Mouse (Mus musculus) A20 (cell line): ENCODE measurements around the gene Ttc12.

Source experiments
- DNase-seq: peaks from one replicate; pipeline ENCODE4 v3.0.0-alpha.2; 2011; ENCODE audit warnings: low read depth, low spot score

Gene Ttc12

GRCm38 (mm10) chr9:49488912-49489895 lies 3.2 kb upstream of the Ttc12 start:
- peak; percentile 69 for DNase-seq

GRCm38 (mm10) chr9:49488258-49488657 lies 2.2 kb upstream of the Ttc12 start:
- DNase-seq, result no peak

DNA sequence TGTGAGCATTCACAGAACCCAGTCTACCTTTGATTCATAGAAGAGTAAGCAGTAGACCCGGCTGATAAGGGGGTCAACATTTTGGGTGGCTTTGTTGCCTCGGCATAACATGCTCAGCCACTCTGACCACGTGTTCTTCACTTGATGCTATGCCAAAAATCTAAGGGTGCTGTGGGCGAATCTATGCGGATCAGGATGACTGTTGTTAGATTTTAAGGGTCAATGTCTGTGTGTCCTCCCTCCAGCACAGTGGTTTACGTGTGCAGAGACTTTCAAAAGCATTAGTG lies 1.6 kb upstream of the Ttc12 start:
- no peak for DNase-seq

DNA sequence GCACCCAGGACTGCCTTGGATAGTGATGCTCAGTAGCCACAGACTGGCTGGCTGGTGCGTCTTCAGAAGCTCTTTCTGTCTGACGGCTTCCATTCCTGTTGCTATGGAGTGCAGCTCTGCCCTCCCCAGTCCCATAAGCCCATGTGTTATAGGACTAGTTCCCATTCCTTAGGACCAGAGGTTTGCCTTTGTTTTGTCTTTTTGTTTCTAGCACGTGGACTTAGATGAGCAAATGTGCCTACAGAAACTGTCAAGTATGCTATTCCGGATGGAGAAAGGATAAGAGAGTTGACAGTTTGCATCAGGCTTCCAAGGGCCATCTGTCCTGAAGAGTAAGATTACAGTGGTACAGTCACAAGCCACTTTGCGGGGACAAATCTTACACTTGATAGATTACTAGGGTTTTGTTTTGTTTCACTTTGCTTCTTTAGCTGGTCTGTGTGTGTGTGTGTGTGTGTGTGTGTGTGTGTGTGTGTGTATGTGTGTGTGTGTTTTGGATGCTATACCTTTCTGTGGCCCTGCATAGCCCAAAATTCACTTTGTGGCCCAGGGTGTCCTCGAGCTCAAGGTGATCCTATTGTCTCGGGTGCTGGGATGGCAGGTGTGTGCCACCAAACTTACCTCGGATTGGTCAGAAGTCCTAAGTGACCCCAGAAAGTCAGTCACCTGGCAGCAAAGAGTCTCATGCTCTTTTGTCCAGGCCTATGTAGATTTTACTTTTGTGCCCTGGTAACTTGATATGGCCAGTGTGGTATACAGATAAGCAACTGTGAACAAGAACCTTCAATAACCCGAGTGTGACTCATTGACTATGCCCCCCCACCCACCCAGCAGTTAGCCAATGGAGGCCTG lies 1.0 kb upstream of the Ttc12 start:
- no peak for DNase-seq

DNA sequence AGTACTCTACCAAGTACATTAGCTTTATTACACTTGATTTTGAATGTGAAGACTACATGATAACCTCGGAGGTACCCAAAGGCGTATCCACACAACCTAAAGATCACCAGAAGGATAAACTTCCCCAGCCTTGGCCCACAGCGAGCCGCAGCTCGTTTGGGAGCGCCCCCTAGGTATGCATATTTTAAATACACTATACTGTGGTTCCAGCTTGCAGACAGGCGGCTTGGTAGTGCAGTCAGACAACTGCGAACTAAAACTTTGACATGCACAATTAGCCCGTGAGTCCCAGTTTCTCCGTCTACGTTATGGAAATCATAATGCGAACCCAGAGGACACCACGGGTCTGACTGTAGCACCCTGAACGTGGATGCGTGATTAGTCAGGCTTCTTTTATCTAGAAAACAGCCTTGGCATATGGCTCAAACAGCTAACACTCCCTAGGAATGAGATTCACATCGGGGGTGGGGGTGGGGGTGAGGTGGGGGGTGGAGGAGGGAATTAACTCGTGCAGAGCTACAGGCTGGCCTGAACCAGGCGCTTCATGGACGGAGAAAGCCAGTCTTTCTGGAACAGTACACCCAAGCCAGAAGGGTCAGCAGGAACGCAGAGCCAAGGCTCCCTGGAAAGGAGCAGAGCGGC lies 654 bp downstream of the Ttc12 start:
- DNase-seq, result peak; percentile 48

DNA sequence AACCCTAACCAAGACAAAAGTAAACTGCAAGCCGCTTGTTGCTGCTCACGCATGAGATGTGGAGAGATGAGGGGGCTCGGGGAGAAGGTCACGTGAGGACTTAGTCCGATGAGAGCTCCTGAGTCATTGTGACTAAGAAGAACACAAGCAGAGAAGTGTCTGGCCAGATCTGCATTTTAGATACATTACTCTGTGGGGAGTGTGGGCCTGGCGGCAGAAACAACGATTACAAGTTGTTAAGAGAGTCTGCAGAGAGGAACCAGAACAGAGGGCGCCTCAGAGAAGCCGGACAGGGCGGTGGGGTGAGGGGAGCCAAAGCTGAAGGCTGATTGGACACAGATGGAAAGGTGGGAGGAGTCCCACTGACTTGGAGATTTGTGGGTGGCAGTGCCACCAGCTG lies 2.7 kb downstream of the Ttc12 start:
- peak; percentile 16 for DNase-seq

GRCm38 (mm10) chr9:49472126-49472525 lies 13.9 kb downstream of the Ttc12 start:
- DNase-seq, result no peak

DNA sequence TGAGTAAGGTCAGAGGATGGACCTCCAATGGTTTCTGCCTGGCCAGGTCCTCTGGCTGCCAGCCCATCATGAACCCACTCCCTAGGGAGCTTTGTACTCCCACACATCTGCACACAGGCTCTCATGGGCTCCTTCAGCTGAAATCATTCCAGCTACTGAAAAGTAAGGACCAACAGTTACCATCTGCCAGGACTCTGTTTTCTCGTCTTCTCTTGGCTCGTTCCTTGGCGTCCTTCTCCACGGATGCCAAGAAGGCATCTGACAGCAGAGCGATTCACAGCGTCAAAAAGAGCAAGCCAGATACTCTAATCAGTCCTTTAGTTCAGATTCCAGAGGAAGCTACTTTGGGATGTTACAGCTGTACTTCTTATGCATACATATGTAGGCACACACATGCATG lies 15.1 kb downstream of the Ttc12 start:
- DNase-seq, result no peak

GRCm38 (mm10) chr9:49470006-49470405 lies 16.0 kb downstream of the Ttc12 start:
- DNase-seq, result no peak

DNA sequence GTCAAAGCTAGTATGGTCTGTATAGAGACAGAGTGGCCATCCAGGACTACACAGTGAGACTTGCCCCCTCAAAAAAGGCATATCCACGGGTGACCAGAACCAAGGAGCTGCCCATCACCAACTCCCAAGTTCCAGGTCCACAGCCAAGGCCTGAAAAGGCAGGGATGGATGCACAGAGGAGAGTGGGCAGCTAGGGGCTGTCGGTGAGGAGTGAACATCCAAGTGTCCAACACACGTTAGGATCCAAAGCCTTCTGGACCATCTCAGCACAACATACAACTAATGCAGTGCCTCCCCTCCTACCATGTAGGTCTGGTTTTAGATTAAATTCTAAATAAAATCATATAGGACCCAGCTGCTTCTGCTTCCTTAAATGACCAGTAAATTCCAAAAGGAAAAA lies 29.9 kb downstream of the Ttc12 start:
- DNase-seq, result no peak

- DNase-seq, result no peak
These were observed 33.6 kb downstream of the Ttc12 start for GRCm38 (mm10) chr9:49452396-49452795.

- DNase-seq, result no peak
These were observed 35.5 kb downstream of the Ttc12 start for GRCm38 (mm10) chr9:49450491-49450890.

DNA sequence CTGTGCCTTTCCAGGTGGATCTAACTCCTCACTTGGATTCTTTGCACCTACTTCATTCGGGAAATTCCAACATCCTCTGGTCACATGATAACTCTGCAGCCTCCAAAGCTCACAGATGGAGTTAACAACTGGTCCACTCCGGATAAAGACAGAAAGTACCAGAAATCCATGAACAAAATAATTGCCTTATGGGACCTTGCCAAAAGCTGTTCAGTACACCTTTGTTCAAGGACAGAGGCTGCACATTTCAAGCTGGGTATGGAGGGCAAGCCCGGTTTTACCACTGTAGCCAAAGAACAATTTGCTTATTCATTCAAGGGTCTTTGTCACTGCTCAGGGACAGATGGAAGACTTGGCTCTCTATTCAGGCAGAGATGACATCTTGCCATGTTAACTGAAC lies 43.4 kb downstream of the Ttc12 start:
- DNase-seq, result no peak

DNA sequence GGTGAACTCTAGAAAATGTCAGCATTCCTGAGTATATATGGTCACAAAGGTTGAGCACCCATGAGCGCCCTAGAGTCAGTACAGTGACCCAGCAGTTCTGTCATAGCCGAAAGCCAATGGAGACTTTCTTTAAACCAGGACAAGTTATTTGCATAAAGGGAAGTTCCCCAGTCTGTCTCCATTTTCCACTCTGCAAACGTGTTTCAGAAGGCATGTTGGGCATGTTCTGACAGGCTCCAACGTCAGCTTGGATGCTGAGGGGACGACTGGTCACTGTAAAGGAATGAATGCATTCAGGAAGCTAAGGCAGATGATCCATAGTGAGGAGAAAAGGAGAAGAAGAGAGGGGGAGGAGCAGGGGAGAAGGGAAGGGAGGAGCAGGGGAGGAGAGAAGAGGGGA lies 58.5 kb downstream of the Ttc12 start:
- DNase-seq, result no peak

DNA sequence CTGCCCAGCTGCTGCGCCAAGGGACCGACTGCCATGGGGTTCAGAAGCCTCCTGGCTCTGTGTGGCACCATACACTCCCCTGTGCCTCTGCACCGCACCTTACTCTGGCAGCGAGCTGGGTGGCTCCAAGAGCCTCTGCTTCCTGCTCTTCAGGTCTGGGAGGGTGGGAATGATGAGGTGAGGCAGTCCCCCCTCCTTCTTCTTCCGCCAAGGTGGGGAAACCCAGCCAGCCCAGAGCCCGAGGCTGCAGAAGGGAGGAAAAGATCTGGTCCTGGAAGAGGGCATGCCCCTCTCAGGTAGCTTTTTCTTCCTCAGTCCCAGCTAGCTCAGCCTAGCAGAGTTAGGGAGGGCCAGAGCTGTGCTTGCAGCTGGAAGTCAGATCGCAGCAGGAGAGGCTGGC lies 59.1 kb downstream of the Ttc12 start, which contains the start of gene Ankk1:
Ankk1 (minus strand) TSS at position 101 of the 400 bp plus-strand sequence.
- no peak for DNase-seq

GRCm38 (mm10) chr9:49425585-49425984 lies 60.4 kb downstream of the Ttc12 start:
- DNase-seq, result no peak

DNA sequence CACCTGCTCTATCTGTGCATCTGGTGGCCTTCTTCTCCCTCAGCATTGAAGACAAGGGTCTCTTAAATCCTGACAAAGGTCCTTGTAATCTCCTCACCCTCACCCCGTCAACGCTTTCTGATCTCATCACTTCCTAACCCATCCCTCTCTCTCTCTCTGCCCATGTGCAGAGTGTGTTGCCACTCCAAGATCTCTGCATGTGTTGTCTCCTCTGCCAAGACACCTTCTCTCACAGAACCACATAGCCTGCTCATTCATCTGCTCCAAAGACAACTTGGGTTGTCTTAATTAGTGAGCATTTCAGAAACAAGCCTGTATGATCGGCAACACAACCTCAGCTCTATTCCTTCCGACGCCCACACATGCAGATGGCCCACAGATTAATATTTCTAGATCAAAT lies 62.2 kb downstream of the Ttc12 start:
- DNase-seq, result no peak

- no peak for DNase-seq
These were observed 75.4 kb downstream of the Ttc12 start for GRCm38 (mm10) chr9:49410621-49411020.

- no peak for DNase-seq
These were observed 79.0 kb downstream of the Ttc12 start for GRCm38 (mm10) chr9:49407028-49407427.

DNA sequence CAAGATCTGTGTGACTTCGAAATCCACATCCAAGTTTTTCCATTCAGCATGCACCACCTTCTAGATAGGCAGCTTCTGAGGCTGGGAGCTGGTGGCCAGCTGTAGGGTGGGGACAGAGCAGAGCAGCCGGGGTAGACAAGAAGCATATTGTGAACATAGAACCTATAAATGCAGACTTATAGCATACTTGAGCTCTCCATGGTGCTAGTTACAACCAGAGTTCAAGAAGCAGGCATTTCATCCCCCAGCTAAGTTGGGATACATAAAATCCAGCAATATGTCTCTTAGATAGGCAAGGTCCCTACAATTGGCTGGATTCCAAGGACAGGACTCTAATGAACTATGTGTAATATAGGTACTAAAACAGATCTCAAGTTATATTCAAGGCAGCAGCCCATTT lies 82.3 kb downstream of the Ttc12 start:
- DNase-seq, result no peak

DNA sequence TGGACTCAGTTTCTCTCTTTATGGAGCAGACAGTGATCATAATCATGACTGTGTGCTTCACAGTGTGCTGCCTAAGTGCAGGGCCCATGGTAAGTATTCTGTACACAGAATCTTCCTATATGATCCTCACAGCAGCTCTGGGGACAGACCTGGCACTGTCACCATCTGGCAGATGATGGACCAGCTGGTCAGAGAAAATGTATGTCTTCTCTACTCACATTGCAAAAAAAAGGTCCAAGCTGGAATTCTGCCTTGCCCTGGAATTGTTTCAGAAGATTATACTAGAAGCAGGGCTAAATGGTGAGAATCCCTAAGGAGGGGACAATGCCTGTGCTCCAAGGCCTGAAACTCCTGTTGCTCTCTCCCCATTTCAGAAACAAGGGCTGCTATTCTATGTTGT lies 90.0 kb downstream of the Ttc12 start:
- no peak for DNase-seq

- DNase-seq, result no peak
These were observed 93.8 kb downstream of the Ttc12 start for GRCm38 (mm10) chr9:49392242-49392641.
